In the genomic region with DNA sequence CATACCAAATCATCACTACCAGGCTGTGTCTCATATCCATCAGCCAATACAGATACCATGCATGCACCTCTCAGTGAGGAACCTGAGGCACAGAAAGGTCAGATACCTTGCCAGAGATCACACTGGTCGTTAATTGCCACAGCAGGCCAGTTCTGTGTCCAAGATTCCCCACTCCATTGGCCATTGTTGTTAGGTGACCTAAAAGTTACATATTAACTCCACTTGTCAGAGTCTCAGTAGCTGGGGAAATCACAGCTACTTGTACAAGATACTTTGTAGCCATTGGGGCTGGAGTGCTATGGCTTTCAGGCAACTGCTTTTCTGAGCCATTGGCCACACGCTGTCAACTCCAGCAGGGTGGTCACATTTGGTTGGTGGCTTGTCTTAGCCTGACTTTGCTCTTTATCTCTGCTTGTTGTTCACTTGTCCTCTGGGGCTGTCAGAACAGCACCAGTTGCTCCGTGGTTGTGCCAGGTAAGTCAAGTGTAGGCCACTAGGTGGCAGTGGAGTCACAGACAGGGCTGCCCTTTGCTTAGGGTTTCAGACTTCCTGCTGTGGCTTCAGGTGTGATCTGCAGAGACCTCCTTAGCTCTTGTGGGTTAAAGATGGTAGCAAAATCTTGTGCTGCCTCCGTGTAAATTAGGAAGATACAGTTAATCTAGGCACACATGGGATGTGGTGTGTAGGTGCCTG, we compare ENCODE assay signal across 8 mouse cellular contexts.
DNase-seq lines count a peak whose midpoint lies in the region; ATAC-seq and TF ChIP-seq lines count a peak whose summit lies in the region.

No protein-coding gene starts in this region.

- H3K27ac ChIP-seq in kidney, embryonic 14.5 days (ENCODE audit: low read depth, low read length): no peak overlapping the region
- H3K27ac ChIP-seq in liver, embryonic 14.5 days: no peak overlapping the region
- no peak overlapping the region for H3K27ac ChIP-seq in neural tube, embryonic 12.5 days
- H3K27ac ChIP-seq in testis, adult 2 months (ENCODE audit: control insufficient read depth, insufficient read depth, low read depth, low read length): no peak overlapping the region

- no peak for TF ChIP-seq POLR2A in testis, adult 2 months (IDR thresholded peaks at IDR 0.05; ENCODE audit: control insufficient read depth, low read depth, low read length)

- no peak overlapping the region for H3K9ac ChIP-seq in kidney, embryonic 14.5 days (ENCODE audit: low read depth, low read length)
- H3K9ac ChIP-seq in liver, embryonic 14.5 days (replicated peaks): no peak overlapping the region
- no peak overlapping the region for H3K9ac ChIP-seq in neural tube, embryonic 12.5 days

- no peaks in the 10 kb centered on the region for H3K27me3 ChIP-seq in kidney, embryonic 14.5 days (ENCODE audit: control insufficient read depth, insufficient read depth, low read length)
- no peaks in the 10 kb centered on the region for H3K27me3 ChIP-seq in liver, embryonic 14.5 days (ENCODE audit: control insufficient read depth, insufficient read depth, low read length)
- H3K27me3 ChIP-seq in neural tube, embryonic 12.5 days (replicated peaks): no peaks in the 10 kb centered on the region
- H3K27me3 ChIP-seq in testis, adult 2 months (ENCODE audit: control insufficient read depth, insufficient read depth, low read length): no peaks in the 10 kb centered on the region

- H3K4me2 ChIP-seq in kidney, embryonic 14.5 days (replicated peaks; ENCODE audit: low read depth, low read length): peak overlapping the region; percentile 48
- no peak overlapping the region for H3K4me2 ChIP-seq in liver, embryonic 14.5 days (ENCODE audit: low read depth)
- H3K4me2 ChIP-seq in neural tube, embryonic 12.5 days (replicated peaks): no peak overlapping the region

- H3K9me3 ChIP-seq in kidney, embryonic 14.5 days (ENCODE audit: control insufficient read depth, low read length): no peaks in the 10 kb centered on the region
- H3K9me3 ChIP-seq in liver, embryonic 14.5 days (ENCODE audit: control insufficient read depth, low read length): no peaks in the 10 kb centered on the region
- no peaks in the 10 kb centered on the region for H3K9me3 ChIP-seq in neural tube, embryonic 12.5 days

- 0 out of 2 replicates have a peak, but pooled peaks cover 11% of the 10 kb centered on the region for H3K4me1 ChIP-seq in kidney, embryonic 14.5 days (ENCODE audit: control insufficient read depth, insufficient read depth, low read length)
- H3K4me1 ChIP-seq in liver, embryonic 14.5 days (replicated peaks; ENCODE audit: control insufficient read depth in 2 of 2, insufficient read depth in 2 of 2, low read length in 1 of 2): peaks cover 0 to 3% of the 10 kb centered on the region in 2 experiments; a peak in 2 of 4 replicates
- H3K4me1 ChIP-seq in neural tube, embryonic 12.5 days: peaks cover 6% of the 10 kb centered on the region; the same call in 1 of the 2 replicates
- no peaks in the 10 kb centered on the region for H3K4me1 ChIP-seq in testis, adult 2 months (ENCODE audit: control insufficient read depth, insufficient read depth, low read length)

- no peaks in the 10 kb centered on the region for H3K36me3 ChIP-seq in kidney, embryonic 14.5 days (ENCODE audit: control insufficient read depth, insufficient read depth, low read length)
- H3K36me3 ChIP-seq in liver, embryonic 14.5 days (replicated peaks; ENCODE audit: control insufficient read depth, insufficient read depth, low read depth): no peaks in the 10 kb centered on the region
- no peaks in the 10 kb centered on the region for H3K36me3 ChIP-seq in neural tube, embryonic 12.5 days
- H3K36me3 ChIP-seq in testis, adult 2 months (ENCODE audit: control insufficient read depth, insufficient read depth, low read length): no peaks in the 10 kb centered on the region

- TF ChIP-seq EP300 in liver, embryonic 14.5 days (IDR thresholded peaks at IDR 0.05; ENCODE audit: low read depth): no peak

- peak; percentile 62 for ATAC-seq in granulocyte monocyte progenitor cell, adult 5-6 weeks (replicated peaks; ENCODE audit: poor library complexity, severe bottlenecking)
- ATAC-seq in kidney, embryonic 14.5 days (ENCODE audit: low FRiP score, low TSS enrichment): peak; percentile 58
- ATAC-seq in liver, embryonic 14.5 days (ENCODE audit: insufficient read depth): 0 out of 2 replicates have a peak, but pooled peaks have one; percentile 28
- ATAC-seq in neural tube, embryonic 12.5 days (ENCODE audit: low FRiP score, low read depth): peak; percentile 49; the same call in 1 of the 2 replicates

- WGBS in kidney, embryonic 14.5 days: 15% methylated on average over 4 of the region's 4 CpGs
- 15% methylated on average over 4 of the region's 4 CpGs for WGBS in liver, embryonic 14.5 days (ENCODE audit: insufficient replicate concordance)
- WGBS in neural tube, embryonic 12.5 days: 9% methylated on average over 4 of the region's 4 CpGs

- peak overlapping the region; percentile 26; the same call in 1 of the 2 replicates for H3K4me3 ChIP-seq in kidney, embryonic 14.5 days (ENCODE audit: low read length)
- H3K4me3 ChIP-seq in liver, embryonic 14.5 days (ENCODE audit: insufficient read depth in 1 of 2, low read depth in 2 of 2, low read length in 2 of 2): no peak overlapping the region
- H3K4me3 ChIP-seq in neural tube, embryonic 12.5 days: no peak overlapping the region
- no peak overlapping the region for H3K4me3 ChIP-seq in testis, adult 2 months (ENCODE audit: control insufficient read depth, low read depth, low read length)

- DNase-seq in CD4-positive helper T cell, adult 2 months (ENCODE audit: low read depth, low spot score): peak; percentile 58
- peak; percentile 63 to 70 for DNase-seq in adrenal gland, adult 18-20 months (ENCODE audit: low spot score in 2 of 2)
- peak; percentile 89 for DNase-seq in embryo, embryonic 10 days (ENCODE audit: low spot score)
- DNase-seq in liver, embryonic 14.5 days (ENCODE audit: low read depth in 3 of 3, low spot score in 3 of 3): peak; percentile 31 to 37 (median 32)

- TF ChIP-seq CTCF in liver, embryonic 14.5 days (IDR thresholded peaks at IDR 0.05; ENCODE audit: low read depth): peak; percentile 93
- TF ChIP-seq CTCF in testis, adult 2 months (IDR thresholded peaks at IDR 0.05; ENCODE audit: control insufficient read depth, insufficient read depth, insufficient replicate concordance, low read depth, low read length): peak; percentile 85; the same call in 1 of the 2 replicates

Comparison
In these comparisons a context has a peak if more than half of its experiments do, and no peak if none do; other contexts are left out.
1. DNase-seq: peak in every context shown above with its lines; median percentile 89 in embryo, embryonic 10 days; 66 in adrenal gland, adult 18-20 months; 58 in CD4-positive helper T cell, adult 2 months; 32 in liver, embryonic 14.5 days.